Mouse (Mus musculus) brain, embryonic 14.5 days (tissue): ENCODE measurements around the gene Heatr6.

Experiments used
- CTCF ChIP-seq: fragments of 200-500 bp; IDR thresholded peaks from 2 replicates; pipeline ENCODE4 v1.5.1; 2012; ENCODE audit warnings: inconsistent platforms, mild to moderate bottlenecking, moderate library complexity, borderline replicate concordance; ENCODE audit not compliant: insufficient read depth, insufficient read length; ENCODE audit errors: extremely low read depth
- POLR2A ChIP-seq: fragments of 200-500 bp; IDR thresholded peaks from 2 replicates; pipeline ENCODE4 v1.6.1; 2012; ENCODE audit warnings: mild to moderate bottlenecking, inconsistent platforms, borderline replicate concordance; ENCODE audit not compliant: poor library complexity, insufficient read depth, insufficient read length, severe bottlenecking; ENCODE audit errors: extremely low read depth

DNA sequence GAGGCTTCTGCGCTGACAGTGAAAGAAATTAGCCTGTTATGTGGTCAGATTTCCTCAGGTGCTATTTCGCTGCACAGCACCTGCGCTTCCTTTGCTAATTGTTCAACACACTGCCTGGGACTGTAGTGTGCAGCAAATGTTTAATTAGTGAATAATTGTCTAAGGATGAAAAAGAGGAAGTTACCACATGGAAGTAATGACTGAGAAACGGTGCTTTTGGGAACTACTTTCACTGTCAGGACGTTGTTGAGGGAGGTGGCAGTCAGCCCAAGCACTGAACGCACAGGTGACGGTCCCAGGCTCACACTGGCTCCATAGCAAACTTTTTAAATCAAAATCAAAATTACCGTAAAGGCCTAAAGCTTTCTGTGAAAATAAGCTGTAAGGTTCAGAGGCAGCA, 23.3 kb downstream of the Heatr6 start:
- TF ChIP-seq CTCF (no peak), POLR2A (no peak)
